Mouse (Mus musculus) olfactory bulb, adult 2 months (tissue): ENCODE measurements around the gene Scpep1.

ENCODE experiments used
- CTCF ChIP-seq: fragments of 200-500 bp; IDR thresholded peaks from 2 replicates; pipeline ENCODE4 v1.5.1; 2012; ENCODE audit warnings: low read depth, mild to moderate bottlenecking, low read length, moderate library complexity; ENCODE audit not compliant: insufficient read depth
- POLR2A ChIP-seq: fragments of 200-500 bp; IDR thresholded peaks from 2 replicates; pipeline ENCODE4 v1.6.1; 2012; ENCODE audit warnings: mild to moderate bottlenecking, low read depth, low read length, moderate library complexity; ENCODE audit not compliant: insufficient read depth

DNA sequence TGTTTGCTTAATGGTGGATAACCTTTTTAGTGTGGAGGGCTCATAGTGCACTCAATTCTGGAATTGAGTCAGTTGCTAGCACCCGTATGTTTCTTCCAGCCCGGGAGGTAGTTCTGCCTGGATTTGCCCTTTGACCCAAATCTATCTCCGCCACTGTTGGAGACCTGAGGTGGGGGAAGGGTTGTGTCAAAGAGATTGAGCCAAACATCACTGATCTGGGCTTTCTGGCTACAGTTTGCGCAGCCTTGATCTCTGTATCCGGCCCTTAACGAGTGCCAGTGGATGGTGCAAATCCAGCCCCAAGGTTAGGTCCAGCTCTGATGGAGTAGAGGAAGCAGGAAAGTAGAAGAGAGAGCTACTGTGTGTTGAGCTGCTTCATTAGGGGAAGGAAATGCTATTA, 47.8 kb upstream of the Scpep1 start:
- TF ChIP-seq CTCF = no peak
- TF ChIP-seq POLR2A = no peak
